Mouse (Mus musculus): Measurements from ENCODE around the gene Tmem123. TPM values are rescaled to one million over a fixed set of nuclear protein-coding genes. Genes with fewer than 3 reads are reported as not detected.

The Tmem123 gene
- 124 and 240 TPM in 2 replicates for polyA plus RNA-seq (2012; ENCODE audit: low replicate concordance)

GRCm38 (mm10) chr9:7763614-7764300, at the start of gene Tmem123:
Gene Tmem123 (plus strand): TSS chr9:7764041.

GRCm38 (mm10) chr9:7836905-7837805, 73.3 kb downstream of the Tmem123 start, which contains the start of gene Birc2:
Gene Birc2 (minus strand): TSS chr9:7837064.

Other genes with a start within 250 kb of the Tmem123 start
- gene Mmp8, start 205.6 kb upstream of the Tmem123 start, polyA plus RNA-seq (2012; ENCODE audit: low replicate concordance) = 1.2 and 1.7 TPM in 2 replicates
- gene Mmp27, start 192.6 kb upstream of the Tmem123 start, polyA plus RNA-seq (2012; ENCODE audit: low replicate concordance) = 0.07 TPM in 1 of 2 replicates, not detected in the other
- not detected in 2 replicates for gene Mmp20, start 135.8 kb upstream of the Tmem123 start, polyA plus RNA-seq (2012; ENCODE audit: low replicate concordance)
- not detected in 2 replicates for gene Mmp7, start 72.0 kb upstream of the Tmem123 start, polyA plus RNA-seq (2012; ENCODE audit: low replicate concordance)
- 15.0 and 17.3 TPM in 2 replicates for gene Birc2, start 73.0 kb downstream of the Tmem123 start, polyA plus RNA-seq (2012; ENCODE audit: low replicate concordance)
- gene Birc3, start 109.1 kb downstream of the Tmem123 start, polyA plus RNA-seq (2012; ENCODE audit: low replicate concordance) = 30.5 and 40.1 TPM in 2 replicates
- gene Yap1, start 240.6 kb downstream of the Tmem123 start, polyA plus RNA-seq (2012; ENCODE audit: low replicate concordance) = 0.23 and 0.48 TPM in 2 replicates